Mouse (Mus musculus) heart, adult 2 months (tissue): ENCODE data around the gene Sh3rf3. TPM values are rescaled to one million over a fixed set of nuclear protein-coding genes. Genes with fewer than 3 reads are reported as not detected.

Experiments used
- DNase-seq, 2 experiments: peaks; one replicate each; pipeline ENCODE4 v3.0.0; 2021
- H3K27ac ChIP-seq: fragments of 200-600 bp; 2 replicates; pipeline ENCODE4 v1.8.1; 2022
- H3K27me3 ChIP-seq: fragments of 200-500 bp; 2 replicates; pipeline ENCODE4 v1.6.1; 2012; ENCODE audit warnings: mild to moderate bottlenecking, low read length, inconsistent platforms, mixed read lengths; ENCODE audit not compliant: control insufficient read depth, insufficient read depth
- H3K36me3 ChIP-seq: fragments of 200-500 bp; 2 replicates; pipeline ENCODE4 v1.6.1; 2012; ENCODE audit warnings: low read length, inconsistent platforms; ENCODE audit not compliant: control insufficient read depth, insufficient read depth
- H3K4me1 ChIP-seq: fragments of 200-500 bp; 2 replicates; pipeline ENCODE4 v1.6.1; 2011; ENCODE audit warnings: low read length; ENCODE audit not compliant: control insufficient read depth, insufficient read depth
- H3K4me3 ChIP-seq: fragments of 200-600 bp; 2 replicates; pipeline ENCODE4 v1.8.1; 2022
- H3K79me2 ChIP-seq: fragments of 200-500 bp; replicated peaks from 2 replicates; pipeline ENCODE4 v1.6.1; 2012; ENCODE audit warnings: mild to moderate bottlenecking, inconsistent platforms, low read length, moderate library complexity, mixed read lengths; ENCODE audit not compliant: control insufficient read depth, insufficient read depth
- H3K9ac ChIP-seq: fragments of 200-500 bp; 2 replicates; pipeline ENCODE4 v1.6.1; 2012; ENCODE audit warnings: low read depth, mild to moderate bottlenecking, control low read depth, inconsistent platforms, low read length, mixed read lengths
- CTCF ChIP-seq: fragments of 200-600 bp; IDR thresholded peaks from 2 replicates; pipeline ENCODE4 v1.8.1; 2022; ENCODE audit warnings: antibody characterized with exemption, mild to moderate bottlenecking, moderate library complexity
- EP300 ChIP-seq: fragments of 200-500 bp; IDR thresholded peaks from 2 replicates; pipeline ENCODE4 v1.6.1; 2011; ENCODE audit warnings: low read depth, low read length, control low read depth; ENCODE audit not compliant: insufficient read depth
- POLR2A ChIP-seq: fragments of 200-500 bp; IDR thresholded peaks from 2 replicates; pipeline ENCODE4 v1.6.1; 2011; ENCODE audit warnings: mild to moderate bottlenecking, low read depth, low read length, control low read depth; ENCODE audit not compliant: insufficient read depth
- WGBS: fragments of 180-500 bp; shearing (Covaris S2); methylation state at CpG from one replicate; pipeline ENCODE4 v1.1.7; 2018; 5-methylcytosine and 5-hydroxymethylcytosine counted together
- intact Hi-C: fragments of 180-260 bp; cut with DNase I; formaldehyde crosslinking; loops from one replicate; pipeline ENCODE4 v1.15.1; 2025
- microRNA-seq, 2 experiments: library from miRNA; unstranded; fragments of <30 nt; microRNA quantifications; one replicate each; pipeline ENCODE4 v1.2.0; 2021
- polyA plus RNA-seq: library from polyadenylated mRNA; depleted of rRNA; stranded (reverse); fragments of >200 nt; gene quantifications from 2 replicates; pipeline ENCODE4 v1.2.3, GENCODE M21; 2012; rRNA removed
- total RNA-seq, 2 experiments: library from RNA; stranded (reverse); gene quantifications; 2 replicates each; pipeline ENCODE4 v1.2.3; 2021

Sh3rf3 gene
- total and polyA plus RNA-seq, 3 experiments: 0.80 to 1.6 (median 0.97) TPM

DNA sequence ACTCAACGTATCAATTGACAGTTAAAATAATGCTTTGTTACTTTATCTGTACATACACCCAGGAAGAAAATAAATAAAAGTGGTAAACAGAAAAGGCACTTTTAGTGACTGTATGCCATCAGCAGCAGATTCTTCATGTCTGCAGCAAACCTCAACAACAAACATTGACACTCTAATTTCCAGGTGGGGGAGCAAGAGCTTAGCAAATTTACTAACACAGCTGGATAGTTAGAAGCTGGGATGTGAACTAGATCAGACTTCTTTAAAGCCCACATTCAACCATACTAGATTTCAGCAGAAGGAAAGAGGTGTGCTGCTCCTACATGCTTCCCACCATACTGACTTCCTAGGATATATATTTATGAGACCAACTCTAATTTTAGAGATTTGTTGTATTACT is 359.4 kb downstream of the Sh3rf3 start:
- intact Hi-C loops: no loop called here
- no peak overlapping the region for H3K4me3 ChIP-seq

DNA sequence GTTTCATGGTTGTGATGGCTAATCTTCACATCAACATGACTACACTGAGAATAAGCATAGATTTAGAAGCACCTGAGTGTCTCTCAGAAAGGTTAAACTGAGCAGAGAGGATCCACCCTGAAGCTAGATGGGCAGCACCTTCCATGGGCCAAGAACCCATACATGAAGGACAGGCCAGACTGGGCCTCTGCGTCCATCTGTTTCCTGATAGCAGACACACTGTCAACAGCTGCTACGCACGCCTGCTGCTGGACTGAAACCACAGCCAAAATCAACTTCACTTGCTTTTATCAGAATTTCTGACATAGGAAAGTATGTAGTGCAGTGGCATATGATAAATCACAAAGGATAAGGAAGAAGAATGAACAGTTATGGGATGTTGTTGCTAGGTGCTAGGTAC is 366.5 kb downstream of the Sh3rf3 start:
- intact Hi-C loops: loop anchor here (5.0 kb wide), 1 partner anchor 38 kb away; no protein-coding TSS in a partner anchor
- Histone ChIP-seq H3K36me3 (0 out of 2 replicates have a peak, but pooled peaks cover 3% of the 10 kb centered on the region), H3K9ac (no peak overlapping the region), H3K27me3 (no peaks in the 10 kb centered on the region), H3K4me3 (no peak overlapping the region), H3K27ac (no peak overlapping the region), H3K4me1 (no peaks in the 10 kb centered on the region), H3K79me2 (no peaks in the 10 kb centered on the region)
- WGBS: 57% methylated on average over 3 of the region's 3 CpGs
- DNase-seq: no peak
- no peak for TF ChIP-seq CTCF
- TF ChIP-seq EP300: no peak
- no peak for TF ChIP-seq POLR2A

More for the DNA sequence above, 359.4 kb downstream of the Sh3rf3 start:
- peak; percentile 46 for TF ChIP-seq CTCF
- TF ChIP-seq EP300: no peak
- Histone ChIP-seq H3K9ac (no peak overlapping the region), H3K79me2 (no peaks in the 10 kb centered on the region), H3K4me1 (no peaks in the 10 kb centered on the region), H3K36me3 (no peaks in the 10 kb centered on the region), H3K27ac (no peak overlapping the region), H3K27me3 (no peaks in the 10 kb centered on the region)
- WGBS: 100% methylated on average over 1 of the region's 1 CpGs
- no peak for DNase-seq

DNA sequence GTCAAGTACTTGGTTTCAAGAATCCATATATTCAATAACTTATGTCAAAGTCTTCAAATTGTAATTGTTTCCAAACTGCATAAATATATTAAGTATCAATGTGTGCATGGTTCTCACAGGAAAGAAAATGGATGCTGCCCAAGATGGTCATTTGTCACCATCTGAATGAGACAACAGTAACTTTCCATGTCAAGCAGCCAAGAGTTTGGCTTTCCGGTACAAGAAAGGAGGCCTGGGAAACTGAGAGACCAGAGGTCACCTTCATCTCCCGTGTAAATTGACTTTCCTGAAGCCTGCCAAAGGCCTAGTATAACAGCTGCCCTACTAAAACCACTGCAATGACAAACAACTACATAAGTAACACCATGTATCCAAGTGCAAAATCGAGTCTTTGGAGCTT is 369.1 kb downstream of the Sh3rf3 start:
- H3K27ac ChIP-seq: no peak overlapping the region
- intact Hi-C loops: no loop called here
- WGBS: 57% methylated on average over 3 of the region's 3 CpGs
- H3K79me2 ChIP-seq: no peaks in the 10 kb centered on the region
- H3K4me1 ChIP-seq: no peaks in the 10 kb centered on the region
- 0 out of 2 replicates have a peak, but pooled peaks cover 3% of the 10 kb centered on the region for H3K36me3 ChIP-seq
- no peak for DNase-seq
- TF ChIP-seq CTCF (no peak), POLR2A (no peak), EP300 (no peak)
- no peaks in the 10 kb centered on the region for H3K27me3 ChIP-seq
- no peak overlapping the region for H3K9ac ChIP-seq
- H3K4me3 ChIP-seq: no peak overlapping the region

Small RNA genes lying within 50 kb of the gene (microRNA-seq; reads per million reads assigned to microRNA genes)
- 0 reads per million in 2 experiments for gene Gm27672

Other genes starting within 250 kb of the Sh3rf3 start
- gene Edar, start 137.7 kb upstream of the Sh3rf3 start, total RNA-seq: under 1 TPM; 0.39 to 0.47 TPM
- 0.31 and 0.38 TPM in 2 replicates for gene Edar, start 137.7 kb upstream of the Sh3rf3 start, polyA plus RNA-seq
- gene Gm17542, start 95.1 kb upstream of the Sh3rf3 start, total RNA-seq: not detected
- not detected in 2 replicates for gene Gm17542, start 95.1 kb upstream of the Sh3rf3 start, polyA plus RNA-seq